In the genomic region with DNA sequence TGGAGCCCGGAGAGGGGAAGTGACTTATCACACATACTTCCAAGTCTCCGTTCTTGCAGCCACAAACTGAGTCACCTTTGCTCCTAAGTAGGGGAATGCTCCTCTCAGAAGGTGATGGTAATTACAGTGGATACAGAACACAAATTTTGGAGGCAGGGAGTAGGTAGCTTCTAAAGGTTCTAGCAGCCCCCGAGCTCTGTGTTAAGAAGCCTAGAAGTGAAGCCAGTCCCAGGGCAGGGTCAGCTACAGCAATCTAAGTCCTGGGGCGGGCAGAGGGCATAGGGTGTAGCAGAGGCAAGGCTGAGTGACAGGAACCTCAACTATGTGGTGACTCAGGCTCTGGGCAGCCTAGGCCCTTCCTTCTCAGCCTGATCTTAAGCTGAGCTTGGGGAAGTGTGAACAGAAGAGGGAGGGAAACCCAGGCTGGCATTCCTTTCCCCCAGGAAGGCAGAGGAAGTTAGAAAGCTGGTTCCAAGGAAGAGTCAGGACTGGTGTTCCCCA, we compare ENCODE assay signal across 8 mouse cellular contexts. TPM values are rescaled to one million over a fixed set of nuclear protein-coding genes. Genes with fewer than 3 reads are reported as not detected.
DNase-seq lines count a peak whose midpoint lies in the region; ATAC-seq and TF ChIP-seq lines count a peak whose summit lies in the region.

No protein-coding gene starts in this region.

- no peak for TF ChIP-seq CTCF in lung, adult 2 months (IDR thresholded peaks at IDR 0.05; ENCODE audit: insufficient read depth, low read length)

- no peaks in the 10 kb centered on the region for H3K9me3 ChIP-seq in forebrain, embryonic 10.5 days
- no peaks in the 10 kb centered on the region for H3K9me3 ChIP-seq in forebrain, embryonic 16.5 days (ENCODE audit: control insufficient read depth, low read length)
- H3K9me3 ChIP-seq in forebrain, embryonic 14.5 days (replicated peaks; ENCODE audit: control insufficient read depth, low read length): no peaks in the 10 kb centered on the region

- peak overlapping the region; percentile 78 for H3K27ac ChIP-seq in forebrain, embryonic 10.5 days
- H3K27ac ChIP-seq in forebrain, embryonic 16.5 days (ENCODE audit: low read length): no peak overlapping the region
- H3K27ac ChIP-seq in forebrain, embryonic 14.5 days (ENCODE audit: low read depth, low read length): no peak overlapping the region

- no peak for DNase-seq in forebrain, embryonic 10.5 days (ENCODE audit: extremely low spot score, low spot score)
- DNase-seq in B cell, adult 2 months: peak; percentile 34 to 35
- DNase-seq in forebrain, embryonic 14.5 days (ENCODE audit: low spot score): no peak
- peak; percentile 55 for DNase-seq in lung, adult 2 months
- no peak for DNase-seq in cerebellum, adult 11 months
- DNase-seq in layer of hippocampus, adult 8-10 months (ENCODE audit: low spot score in 2 of 2): no peak
- DNase-seq in layer of hippocampus, adult 18-20 months (ENCODE audit: low spot score in 2 of 2): no peak

- H3K4me1 ChIP-seq in forebrain, embryonic 10.5 days: peaks cover 43% of the 10 kb centered on the region
- peaks cover 30% of the 10 kb centered on the region for H3K4me1 ChIP-seq in forebrain, embryonic 16.5 days (replicated peaks; ENCODE audit: control insufficient read depth, insufficient read depth, low read length)
- peaks cover 24% of the 10 kb centered on the region for H3K4me1 ChIP-seq in forebrain, embryonic 14.5 days (ENCODE audit: control insufficient read depth, insufficient read depth, low read length)
- peaks cover 34% of the 10 kb centered on the region for H3K4me1 ChIP-seq in lung, adult 2 months (ENCODE audit: control insufficient read depth, insufficient read depth, low read length)

- no peak for TF ChIP-seq POLR2A in lung, adult 2 months (IDR thresholded peaks at IDR 0.05; ENCODE audit: borderline replicate concordance, extremely low read depth, low read depth, low read length)

- no peak for ATAC-seq in forebrain, embryonic 16.5 days
- no peak for ATAC-seq in forebrain, embryonic 14.5 days

- peaks cover 20% of the 10 kb centered on the region for H3K27me3 ChIP-seq in forebrain, embryonic 10.5 days (ENCODE audit: poor library complexity, severe bottlenecking)
- 0 out of 2 replicates have a peak, but pooled peaks cover 5% of the 10 kb centered on the region for H3K27me3 ChIP-seq in forebrain, embryonic 16.5 days (replicated peaks; ENCODE audit: control insufficient read depth, insufficient read depth, low read length)
- no peaks in the 10 kb centered on the region for H3K27me3 ChIP-seq in forebrain, embryonic 14.5 days (replicated peaks; ENCODE audit: control insufficient read depth, insufficient read depth, low read length)

- WGBS in forebrain, embryonic 10.5 days: 54% methylated on average over 4 of the region's 4 CpGs
- WGBS in forebrain, embryonic 16.5 days: 61% methylated on average over 4 of the region's 4 CpGs
- 62% methylated on average over 4 of the region's 4 CpGs for WGBS in forebrain, embryonic 14.5 days
- WGBS in lung, adult 2 months: 11% methylated on average over 4 of the region's 4 CpGs

- H3K9ac ChIP-seq in forebrain, embryonic 16.5 days (replicated peaks; ENCODE audit: low read depth, low read length): no peak overlapping the region
- H3K9ac ChIP-seq in forebrain, embryonic 14.5 days (ENCODE audit: low read length): 0 out of 2 replicates have a peak overlapping the region, but pooled peaks have one; percentile 10

- H3K36me3 ChIP-seq in forebrain, embryonic 10.5 days (replicated peaks): peaks cover 37% of the 10 kb centered on the region
- peaks cover 9% of the 10 kb centered on the region for H3K36me3 ChIP-seq in forebrain, embryonic 16.5 days (ENCODE audit: control insufficient read depth, insufficient read depth)
- H3K36me3 ChIP-seq in forebrain, embryonic 14.5 days (ENCODE audit: control insufficient read depth, insufficient read depth, low read length): peaks cover 24% of the 10 kb centered on the region

- H3K4me2 ChIP-seq in forebrain, embryonic 16.5 days (ENCODE audit: low read length): no peak overlapping the region
- H3K4me2 ChIP-seq in forebrain, embryonic 14.5 days (ENCODE audit: low read length): no peak overlapping the region

- no peak overlapping the region for H3K4me3 ChIP-seq in forebrain, embryonic 10.5 days
- H3K4me3 ChIP-seq in forebrain, embryonic 16.5 days (replicated peaks; ENCODE audit: low read length): no peak overlapping the region
- no peak overlapping the region for H3K4me3 ChIP-seq in forebrain, embryonic 14.5 days (ENCODE audit: low read depth, low read length)
- no peak overlapping the region for H3K4me3 ChIP-seq in lung, adult 2 months (replicated peaks; ENCODE audit: extremely low read depth, low read depth, low read length)

RNA-seq across cellular contexts. Expression of a gene that starts 5.9 kb away (rescaled TPM):
- polyA plus RNA-seq in forebrain, embryonic 10.5 days (2016; fragmentation: Nextera tagmentation; extraction: Ambion mirVana): 6.5 and 7.1 TPM in 2 replicates
- polyA plus RNA-seq in forebrain, embryonic 16.5 days (2015; fragmentation: Nextera tagmentation; extraction: Ambion mirVana): 2.2 and 3.4 TPM in 2 replicates
- 2.6 and 4.5 TPM in 2 replicates for polyA plus RNA-seq in forebrain, embryonic 14.5 days (2014; fragmentation: Nextera tagmentation; extraction: Ambion mirVana)
- polyA plus RNA-seq in lung, adult 2 months (2012; rRNA removed): 56.3 and 84.7 TPM in 2 replicates
- total RNA-seq in layer of hippocampus, adult 8-10 months (2022): 10 to 100 TPM; 27.0 to 32.2 (median 29.0) TPM
- 10 to 100 TPM; 18.1 to 19.9 TPM for total RNA-seq in layer of hippocampus, adult 18-20 months (2021)

RNA-seq across cellular contexts. Expression of a gene that starts 16.4 kb away (rescaled TPM):
- 559 and 563 TPM in 2 replicates for polyA plus RNA-seq in forebrain, embryonic 10.5 days (2016; fragmentation: Nextera tagmentation; extraction: Ambion mirVana)
- polyA plus RNA-seq in forebrain, embryonic 16.5 days (2015; fragmentation: Nextera tagmentation; extraction: Ambion mirVana): 346 and 348 TPM in 2 replicates
- 356 and 360 TPM in 2 replicates for polyA plus RNA-seq in forebrain, embryonic 14.5 days (2014; fragmentation: Nextera tagmentation; extraction: Ambion mirVana)
- polyA plus RNA-seq in lung, adult 2 months (2012; rRNA removed): 121 and 206 TPM in 2 replicates
- 100 to 1,000 TPM; 223 to 248 (median 236) TPM for total RNA-seq in layer of hippocampus, adult 8-10 months (2022)
- 100 to 1,000 TPM; 257 to 269 TPM for total RNA-seq in layer of hippocampus, adult 18-20 months (2021)

RNA-seq across cellular contexts. Expression of a gene that starts 29.6 kb away (rescaled TPM):
- 40.2 and 49.1 TPM in 2 replicates for polyA plus RNA-seq in forebrain, embryonic 10.5 days (2016; fragmentation: Nextera tagmentation; extraction: Ambion mirVana)
- polyA plus RNA-seq in forebrain, embryonic 16.5 days (2015; fragmentation: Nextera tagmentation; extraction: Ambion mirVana): 33.6 and 35.5 TPM in 2 replicates
- polyA plus RNA-seq in forebrain, embryonic 14.5 days (2014; fragmentation: Nextera tagmentation; extraction: Ambion mirVana): 24.2 and 26.4 TPM in 2 replicates
- 14.9 and 17.9 TPM in 2 replicates for polyA plus RNA-seq in lung, adult 2 months (2012; rRNA removed)
- total RNA-seq in layer of hippocampus, adult 8-10 months (2022): 10 to 100 TPM; 21.5 to 22.2 (median 21.9) TPM
- total RNA-seq in layer of hippocampus, adult 18-20 months (2021): 10 to 100 TPM; 21.9 to 22.5 TPM

RNA-seq across cellular contexts. Expression of a gene that starts 41.5 kb away (rescaled TPM):
- polyA plus RNA-seq in forebrain, embryonic 10.5 days (2016; fragmentation: Nextera tagmentation; extraction: Ambion mirVana): 202 and 206 TPM in 2 replicates
- 175 and 186 TPM in 2 replicates for polyA plus RNA-seq in forebrain, embryonic 16.5 days (2015; fragmentation: Nextera tagmentation; extraction: Ambion mirVana)
- 57.1 and 57.4 TPM in 2 replicates for polyA plus RNA-seq in forebrain, embryonic 14.5 days (2014; fragmentation: Nextera tagmentation; extraction: Ambion mirVana)
- 20.0 and 26.9 TPM in 2 replicates for polyA plus RNA-seq in lung, adult 2 months (2012; rRNA removed)
- total RNA-seq in layer of hippocampus, adult 8-10 months (2022): 10 to 100 TPM; 53.7 to 66.5 (median 56.2) TPM
- total RNA-seq in layer of hippocampus, adult 18-20 months (2021): 10 to 100 TPM; 51.6 to 53.4 TPM

RNA-seq across cellular contexts. Expression of a gene that starts 53.8 kb away (rescaled TPM):
- 24.0 and 25.7 TPM in 2 replicates for polyA plus RNA-seq in forebrain, embryonic 10.5 days (2016; fragmentation: Nextera tagmentation; extraction: Ambion mirVana)
- 9.7 and 10.5 TPM in 2 replicates for polyA plus RNA-seq in forebrain, embryonic 16.5 days (2015; fragmentation: Nextera tagmentation; extraction: Ambion mirVana)
- polyA plus RNA-seq in forebrain, embryonic 14.5 days (2014; fragmentation: Nextera tagmentation; extraction: Ambion mirVana): 4.1 and 5.4 TPM in 2 replicates
- polyA plus RNA-seq in lung, adult 2 months (2012; rRNA removed): 50.5 and 65.5 TPM in 2 replicates
- 10 to 100 TPM; 14.1 to 17.4 (median 15.3) TPM for total RNA-seq in layer of hippocampus, adult 8-10 months (2022)
- total RNA-seq in layer of hippocampus, adult 18-20 months (2021): 10 to 100 TPM in 1 of 2 experiments, 1 to 10 TPM in 1; 9.8 to 10.4 TPM

Comparison
In these comparisons a context has a peak if more than half of its experiments do, and no peak if none do; other contexts are left out.
1. DNase-seq: peak in B cell, adult 2 months (2 of 2) and lung, adult 2 months (single experiment); none in forebrain, embryonic 10.5 days (single experiment), forebrain, embryonic 14.5 days (single experiment), cerebellum, adult 11 months (single experiment), layer of hippocampus, adult 8-10 months (0 of 2) and layer of hippocampus, adult 18-20 months (0 of 2).